Mouse (Mus musculus) ZHBTc4 (cell line): ENCODE results near the gene Sult2a8.

Experiments used
- DNase-seq: peaks from one replicate; pipeline ENCODE4 v3.0.0-alpha.2; 2011; ENCODE audit warnings: low read depth, low spot score

The Sult2a8 gene

GRCm38 (mm10) chr7:14446534-14446933 is at the start of gene Sult2a8:
Gene Sult2a8 (minus strand): TSS chr7:14446769.
- DNase-seq = no peak

- DNase-seq = no peak
Measured at GRCm38 (mm10) chr7:14494130-14494529, 47.6 kb upstream of the Sult2a8 start, which contains the start of gene Sult2a7. Gene Sult2a7 (minus strand): TSS chr7:14494230.

- no peak for DNase-seq
Measured at GRCm38 (mm10) chr7:14492886-14493285, 46.3 kb upstream of the Sult2a8 start.

GRCm38 (mm10) chr7:14439581-14439980 is 7.0 kb downstream of the Sult2a8 start:
- DNase-seq = no peak

- DNase-seq = no peak
Measured at GRCm38 (mm10) chr7:14438484-14438883, 8.1 kb downstream of the Sult2a8 start.

- no peak for DNase-seq
Measured at GRCm38 (mm10) chr7:14438029-14438428, 8.5 kb downstream of the Sult2a8 start.

- peak; percentile 60 for DNase-seq
Measured at GRCm38 (mm10) chr7:14399363-14399762, 47.2 kb downstream of the Sult2a8 start.

GRCm38 (mm10) chr7:14396462-14396861 is 50.1 kb downstream of the Sult2a8 start:
- DNase-seq = no peak
